Mouse (Mus musculus) neural tube, embryonic 14.5 days (tissue): Measurements from ENCODE around the gene Gm17093. TPM values are rescaled to one million over a fixed set of nuclear protein-coding genes. Genes with fewer than 3 reads are reported as not detected.
"Not testable (repeated sequence)": the region's sequence is repeated elsewhere in the genome, so short reads cannot be mapped to it uniquely, and the experiment has no call there.

Experiments
- ATAC-seq: fragments of 200-750 bp; cut with Nextera tagmentation; 2 replicates; pipeline ENCODE4 v1.8.0; 2017; ENCODE audit warnings: low read depth, mild to moderate bottlenecking, moderate TSS enrichment, moderate library complexity
- H3K27ac ChIP-seq: fragments of 300-500 bp; sonication (generic); 2 replicates; pipeline ENCODE4 v1.5.1; 2014; ENCODE audit warnings: low read depth, mild to moderate bottlenecking, control low read depth, low read length, moderate library complexity, mixed read lengths
- H3K27me3 ChIP-seq: fragments of 300-500 bp; sonication (generic); 2 replicates; pipeline ENCODE4 v1.6.1; 2014; ENCODE audit warnings: low read length; ENCODE audit not compliant: control insufficient read depth, insufficient read depth
- H3K36me3 ChIP-seq: fragments of 300-500 bp; sonication (generic); 2 replicates; pipeline ENCODE4 v1.6.1; 2014; ENCODE audit warnings: low read length, mixed read lengths; ENCODE audit not compliant: control insufficient read depth, insufficient read depth
- H3K4me1 ChIP-seq: fragments of 300-500 bp; sonication (generic); 2 replicates; pipeline ENCODE4 v1.6.1; 2014; ENCODE audit warnings: low read length; ENCODE audit not compliant: control insufficient read depth, insufficient read depth
- H3K4me2 ChIP-seq: fragments of 300-500 bp; sonication (generic); 2 replicates; pipeline ENCODE4 v1.6.1; 2014; ENCODE audit warnings: mild to moderate bottlenecking, low read depth, low read length, control low read depth
- H3K4me3 ChIP-seq: fragments of 300-500 bp; sonication (generic); 2 replicates; pipeline ENCODE4 v1.5.1; 2014; ENCODE audit warnings: low read depth, low read length, control low read depth, mixed read lengths
- H3K9ac ChIP-seq: fragments of 300-500 bp; sonication (generic); replicated peaks from 2 replicates; pipeline ENCODE4 v1.6.1; 2014; ENCODE audit warnings: low read depth, mild to moderate bottlenecking, control low read depth, low read length, mixed read lengths
- H3K9me3 ChIP-seq: fragments of 300-500 bp; sonication (generic); 2 replicates; pipeline ENCODE4 v1.6.1; 2016; ENCODE audit warnings: low read length; ENCODE audit not compliant: control insufficient read depth
- WGBS: fragments of 180-500 bp; shearing (Covaris S2); extraction: QIAGEN DNeasy Blood & Tissue Kit; methylation state at CpG from one replicate; pipeline ENCODE4 v1.1.7; 2014; 5-methylcytosine and 5-hydroxymethylcytosine counted together
- polyA plus RNA-seq: library from polyadenylated mRNA; unstranded; fragments of >200 nt; fragmentation: Nextera tagmentation; extraction: Ambion mirVana; gene quantifications from 2 replicates; pipeline ENCODE4 v1.2.1, GENCODE M21; 2014

Gene Gm17093
- polyA plus RNA-seq = not detected in 2 replicates

DNA sequence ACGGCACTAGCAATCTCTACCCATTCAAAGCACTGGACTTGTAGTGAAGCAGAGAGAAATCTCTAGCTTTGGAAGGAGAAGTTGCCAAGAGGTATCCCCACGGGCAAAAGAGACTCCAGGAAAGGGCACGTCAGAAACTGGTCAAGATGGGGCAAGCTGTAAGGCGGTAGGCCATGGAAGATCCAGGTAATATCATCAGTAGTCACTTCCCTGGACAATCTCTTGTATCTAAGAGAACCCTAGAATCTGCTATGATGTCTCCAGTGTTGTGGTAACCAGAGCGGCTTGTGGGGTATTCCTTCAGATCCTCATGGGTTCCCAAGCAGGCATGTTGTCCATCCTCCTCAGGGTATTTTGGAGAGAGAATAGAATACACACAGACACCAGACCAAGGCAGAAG lies at the start of gene Gm17093:
Gene Gm17093, plus strand, starts transcription at position 301 of the 400 bp plus-strand sequence.
- H3K4me2 ChIP-seq, H3K36me3 ChIP-seq, H3K9ac ChIP-seq, H3K27me3 ChIP-seq, ATAC-seq, H3K4me3 ChIP-seq, H3K27ac ChIP-seq, H3K9me3 ChIP-seq, H3K4me1 ChIP-seq: not testable (repeated sequence)
- WGBS = 84% methylated on average over 5 of the region's 5 CpGs

DNA sequence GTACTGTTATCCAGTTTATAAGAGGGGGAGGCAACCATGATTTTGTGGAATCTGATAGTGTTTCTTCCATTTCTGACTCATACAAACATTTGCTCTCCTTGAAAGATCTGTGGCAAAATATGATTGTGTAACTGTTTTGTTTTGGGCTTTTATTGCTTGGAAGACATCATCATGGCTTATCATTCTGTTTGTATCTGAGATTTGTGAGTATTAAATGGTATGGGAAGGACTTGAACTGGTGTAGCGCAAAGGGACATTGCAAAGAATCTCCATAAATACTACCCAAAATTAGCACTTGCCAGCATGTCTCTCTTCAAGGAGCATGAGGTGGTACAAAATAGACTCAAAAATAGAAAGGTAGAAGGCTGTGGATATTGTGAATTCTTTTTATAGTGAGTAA lies 25.9 kb upstream of the Gm17093 start, which contains the start of gene BC061237:
Gene BC061237, plus strand, starts transcription at position 301 of the 400 bp plus-strand sequence.
- H3K4me3 ChIP-seq, H3K27ac ChIP-seq, ATAC-seq, H3K27me3 ChIP-seq, H3K4me2 ChIP-seq, H3K36me3 ChIP-seq, H3K9me3 ChIP-seq, H3K4me1 ChIP-seq, H3K9ac ChIP-seq: not testable (repeated sequence)
- WGBS = 80% methylated on average over 1 of the region's 1 CpGs

DNA sequence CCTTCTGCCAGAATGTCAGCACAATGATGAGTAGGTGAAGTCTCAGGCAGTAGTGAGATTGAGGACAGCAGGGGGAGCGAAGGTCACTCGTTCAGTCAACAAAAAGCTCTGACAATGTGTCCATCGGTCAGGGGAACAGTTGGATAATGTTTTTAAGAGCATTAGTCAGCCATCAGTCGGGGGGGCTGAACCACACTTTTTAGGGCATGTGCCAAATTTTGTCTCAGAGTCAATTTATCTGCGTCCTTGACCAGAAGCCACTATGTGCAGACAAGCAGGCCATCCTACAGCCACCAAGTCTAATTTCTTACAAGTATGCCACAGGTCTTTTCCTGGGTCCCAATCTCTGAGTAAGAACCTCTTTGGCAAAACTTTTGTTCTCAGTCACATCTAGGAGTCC lies 29.9 kb downstream of the Gm17093 start:
- not testable (repeated sequence) for H3K4me3 ChIP-seq, H3K36me3 ChIP-seq, ATAC-seq, H3K9me3 ChIP-seq, H3K9ac ChIP-seq, H3K4me2 ChIP-seq, H3K27me3 ChIP-seq, H3K4me1 ChIP-seq, H3K27ac ChIP-seq
- WGBS = 72% methylated on average over 3 of the region's 5 CpGs

Other genes with a start within 250 kb of the Gm17093 start
- gene Gm8220, start 232.7 kb upstream of the Gm17093 start, polyA plus RNA-seq = not detected in 2 replicates
- not detected in 2 replicates for gene Gm5930, start 179.7 kb upstream of the Gm17093 start, polyA plus RNA-seq
- gene Gm8229, start 152.9 kb upstream of the Gm17093 start, polyA plus RNA-seq = not detected in 2 replicates
- not detected in 2 replicates for gene Gm3371, start 107.6 kb upstream of the Gm17093 start, polyA plus RNA-seq
- not detected in 2 replicates for gene Gm8232, start 84.6 kb upstream of the Gm17093 start, polyA plus RNA-seq
- not detected in 2 replicates for gene BC061237, start 25.8 kb upstream of the Gm17093 start, polyA plus RNA-seq
- gene Gm8247, start 64.9 kb downstream of the Gm17093 start, polyA plus RNA-seq = not detected in 2 replicates
- gene Gm5624, start 109.7 kb downstream of the Gm17093 start, polyA plus RNA-seq = not detected in 2 replicates
- not detected in 2 replicates for gene Gm8257, start 188.2 kb downstream of the Gm17093 start, polyA plus RNA-seq
- not detected in 2 replicates for gene Gm8267, start 232.1 kb downstream of the Gm17093 start, polyA plus RNA-seq